In genomic region chr9:57775736-57776135, GRCm38 (mm10) we compare ENCODE assay signal across 19 mouse cellular contexts. TPM values are rescaled to one million over a fixed set of nuclear protein-coding genes. Genes with fewer than 3 reads are reported as not detected.
DNase-seq lines count a peak whose midpoint lies in the region; ATAC-seq and TF ChIP-seq lines count a peak whose summit lies in the region.
"Had no signal": no experiment of that assay in that cellular context is flagged by ENCODE, and none has a peak within 500 bp of the region (broad histone marks: within the 10 kb centered on the region; RNA-seq: fewer than 3 reads in every experiment).

No protein-coding gene starts in this region.

- no peaks in the 10 kb centered on the region for H3K27me3 ChIP-seq in midbrain, postnatal 0 days (ENCODE audit: insufficient read depth, low read length)
- no peaks in the 10 kb centered on the region for H3K27me3 ChIP-seq in midbrain, embryonic 14.5 days (ENCODE audit: control insufficient read depth, insufficient read depth, low read length)
- H3K27me3 ChIP-seq: lung, embryonic 15.5 days; neural tube, embryonic 12.5 days had no signal

- WGBS in midbrain, postnatal 0 days, result 51% methylated on average over 4 of the region's 4 CpGs
- 56% methylated on average over 4 of the region's 4 CpGs for WGBS in midbrain, embryonic 14.5 days

- H3K4me3 ChIP-seq in left cerebral cortex, adult 2 months, result no peak overlapping the region
- H3K4me3 ChIP-seq in midbrain, postnatal 0 days (ENCODE audit: low read depth, low read length), result no peak overlapping the region
- H3K4me3 ChIP-seq in midbrain, embryonic 14.5 days (replicated peaks; ENCODE audit: low read depth, low read length), result no peak overlapping the region
- H3K4me3 ChIP-seq: lung, embryonic 15.5 days; neural tube, embryonic 12.5 days had no signal

- intact Hi-C loops in heart, postnatal 36 days (cut with DNase I), result no loop called here
- intact Hi-C loops in left cerebral cortex, adult 2 months (cut with DNase I), result no loop called here
- intact Hi-C loops in left cerebral cortex, postnatal 36 days (cut with DNase I), result no loop called here

- no peak overlapping the region for H3K9ac ChIP-seq in midbrain, postnatal 0 days (replicated peaks; ENCODE audit: low read length, poor library complexity, severe bottlenecking)
- no peak overlapping the region for H3K9ac ChIP-seq in midbrain, embryonic 14.5 days (replicated peaks; ENCODE audit: low read length)
- H3K9ac ChIP-seq: liver, embryonic 14.5 days; lung, embryonic 15.5 days; neural tube, embryonic 12.5 days had no signal

- no peaks in the 10 kb centered on the region for H3K36me3 ChIP-seq in midbrain, postnatal 0 days (ENCODE audit: insufficient read depth, low read length)
- no peaks in the 10 kb centered on the region for H3K36me3 ChIP-seq in midbrain, embryonic 14.5 days (ENCODE audit: control insufficient read depth, insufficient read depth, low read length)
- H3K36me3 ChIP-seq: lung, embryonic 15.5 days; neural tube, embryonic 12.5 days had no signal

- DNase-seq in heart, adult 11 months, result peak; percentile 81
- DNase-seq in heart, postnatal 36 days, result no peak
- DNase-seq in left cerebral cortex, adult 2 months (ENCODE audit: extremely low spot score in 1 of 2, low spot score in 2 of 2), result no peak
- no peak for DNase-seq in left cerebral cortex, postnatal 36 days (ENCODE audit: low spot score in 2 of 2)
- peak; percentile 44 for DNase-seq in midbrain, postnatal 0 days (ENCODE audit: low spot score)
- no peak for DNase-seq in midbrain, embryonic 14.5 days
- DNase-seq: adrenal gland, postnatal 25 days; cerebellum, adult 9-10 months; embryo, embryonic 11 days; kidney, adult 18-20 months; lung, postnatal 4 days; right cerebral cortex, postnatal 4 days; thymus, postnatal 14 days had no signal

- peak overlapping the region; percentile 67 for H3K27ac ChIP-seq in left cerebral cortex, adult 2 months
- no peak overlapping the region for H3K27ac ChIP-seq in midbrain, postnatal 0 days (ENCODE audit: low read depth, low read length)
- H3K27ac ChIP-seq in midbrain, embryonic 14.5 days (replicated peaks; ENCODE audit: low read depth, low read length), result no peak overlapping the region
- H3K27ac ChIP-seq: kidney, postnatal 0 days; liver, embryonic 14.5 days; lung, embryonic 15.5 days; neural tube, embryonic 12.5 days had no signal

- no peaks in the 10 kb centered on the region for H3K9me3 ChIP-seq in midbrain, postnatal 0 days (ENCODE audit: low read length)
- H3K9me3 ChIP-seq in midbrain, embryonic 14.5 days (ENCODE audit: control insufficient read depth, low read length), result no peaks in the 10 kb centered on the region
- H3K9me3 ChIP-seq: lung, embryonic 15.5 days; neural tube, embryonic 12.5 days had no signal

- no peak overlapping the region for H3K4me2 ChIP-seq in midbrain, postnatal 0 days (ENCODE audit: low read depth, low read length, poor library complexity, severe bottlenecking)
- no peak overlapping the region for H3K4me2 ChIP-seq in midbrain, embryonic 14.5 days (ENCODE audit: low read length)
- H3K4me2 ChIP-seq: lung, embryonic 15.5 days; neural tube, embryonic 12.5 days had no signal

- no peak for ATAC-seq in midbrain, postnatal 0 days (ENCODE audit: low FRiP score)
- ATAC-seq in midbrain, embryonic 14.5 days (ENCODE audit: low FRiP score, low TSS enrichment), result no peak
- no peak for ATAC-seq in megakaryocyte, adult 5-6 weeks (ENCODE audit: poor library complexity, severe bottlenecking)
- ATAC-seq: forebrain, embryonic 14.5 days had no signal

- no peak for TF ChIP-seq CTCF in left cerebral cortex, adult 2 months (IDR thresholded peaks at IDR 0.05)
- TF ChIP-seq CTCF in midbrain, postnatal 0 days (IDR thresholded peaks at IDR 0.05), result no peak

- H3K4me1 ChIP-seq in midbrain, postnatal 0 days (ENCODE audit: insufficient read depth, low read length), result no peaks in the 10 kb centered on the region; the same call in 1 of the 2 replicates
- H3K4me1 ChIP-seq in midbrain, embryonic 14.5 days (ENCODE audit: control insufficient read depth, insufficient read depth, low read length), result no peaks in the 10 kb centered on the region
- H3K4me1 ChIP-seq: neural tube, embryonic 12.5 days had no signal

RNA-seq across cellular contexts. Expression of gene Clk3, which starts 10.1 kb away (rescaled TPM):
- total RNA-seq in heart, postnatal 36 days (2021), result 10 to 100 TPM; 29.4 to 39.8 TPM
- 10 to 100 TPM; 86.8 to 96.3 TPM for total RNA-seq in left cerebral cortex, adult 2 months (2021)
- total RNA-seq in left cerebral cortex, postnatal 36 days (2021), result 10 to 100 TPM; 69.2 to 84.8 TPM
- total RNA-seq in midbrain, postnatal 0 days (2014; rRNA removed), result 82.1 and 83.7 TPM in 2 replicates
- polyA plus RNA-seq in midbrain, postnatal 0 days (2015; fragmentation: Nextera tagmentation; extraction: Ambion mirVana), result 53.4 and 54.3 TPM in 2 replicates
- polyA plus RNA-seq in midbrain, embryonic 14.5 days (2014; fragmentation: Nextera tagmentation; extraction: Ambion mirVana), result 66.3 and 68.7 TPM in 2 replicates
- total RNA-seq in megakaryocyte, adult 5-6 weeks (2015), result 55.8 and 59.7 TPM in 2 replicates
- total RNA-seq in megakaryocyte, adult 5-6 weeks (2017), result 60.0 and 91.1 TPM in 2 replicates

Comparison
In these comparisons a context has a peak if more than half of its experiments do, and no peak if none do; other contexts are left out.
1. DNase-seq: peak in heart, adult 11 months (single experiment) and midbrain, postnatal 0 days (single experiment); none in heart, postnatal 36 days (0 of 2), left cerebral cortex, adult 2 months (0 of 2), left cerebral cortex, postnatal 36 days (0 of 2) and midbrain, embryonic 14.5 days (single experiment).